Mouse (Mus musculus) c-Kit-positive CD71-positive TER-119-positive erythroid progenitor cells, embryonic 14.5 days (primary cell): ENCODE results near the gene Ptpa.
A peak's percentile ranks its signal among the peaks of the same experiment; 100 is the strongest.
"Not testable (repeated sequence)": the region's sequence is repeated elsewhere in the genome, so short reads cannot be mapped to it uniquely, and the experiment has no call there.

Source experiments
- DNase-seq: peaks from one replicate; pipeline ENCODE4 v3.0.0-alpha.2; 2013; ENCODE audit warnings: low spot score

Ptpa gene

GRCm38 (mm10) chr2:30402351-30402826 is 13.4 kb upstream of the Ptpa start:
- DNase-seq = no peak

- DNase-seq = no peak
These were observed 13.0 kb upstream of the Ptpa start for GRCm38 (mm10) chr2:30402843-30403242.

- no peak for DNase-seq
These were observed 12.0 kb upstream of the Ptpa start for GRCm38 (mm10) chr2:30403870-30404269.

- no peak for DNase-seq
These were observed 8.6 kb upstream of the Ptpa start for GRCm38 (mm10) chr2:30407221-30407620.

GRCm38 (mm10) chr2:30407778-30408177 is 8.1 kb upstream of the Ptpa start:
- DNase-seq = no peak

- no peak for DNase-seq
These were observed 7.3 kb upstream of the Ptpa start for GRCm38 (mm10) chr2:30408452-30409100.

GRCm38 (mm10) chr2:30409454-30410176 is 6.2 kb upstream of the Ptpa start:
- no peak for DNase-seq

- no peak for DNase-seq
These were observed 2.5 kb upstream of the Ptpa start for GRCm38 (mm10) chr2:30413038-30413973.

GRCm38 (mm10) chr2:30414101-30414500 is 1.7 kb upstream of the Ptpa start:
- DNase-seq = no peak

- DNase-seq = no peak
These were observed 1.2 kb upstream of the Ptpa start for GRCm38 (mm10) chr2:30414681-30415080.

- peak; percentile 85 for DNase-seq
These were observed 493 bp upstream of the Ptpa start, which contains the start of gene Crat for GRCm38 (mm10) chr2:30415157-30415935. Gene Crat, minus strand, starts transcription at chr2:30415813.

GRCm38 (mm10) chr2:30416649-30416965 is 768 bp downstream of the Ptpa start:
- DNase-seq = peak; percentile 43

GRCm38 (mm10) chr2:30417154-30417553 is 1.3 kb downstream of the Ptpa start:
- not testable (repeated sequence) for DNase-seq

- peak; percentile 72 for DNase-seq
These were observed 1.8 kb downstream of the Ptpa start for GRCm38 (mm10) chr2:30417595-30418165.

GRCm38 (mm10) chr2:30418259-30418658 is 2.4 kb downstream of the Ptpa start:
- no peak for DNase-seq

- DNase-seq = no peak
These were observed 3.3 kb downstream of the Ptpa start for GRCm38 (mm10) chr2:30419112-30419511.

- no peak for DNase-seq
These were observed 5.6 kb downstream of the Ptpa start for GRCm38 (mm10) chr2:30421432-30421831.

- no peak for DNase-seq
These were observed 13.3 kb downstream of the Ptpa start for GRCm38 (mm10) chr2:30429156-30429555.

- peak; percentile 79 for DNase-seq
These were observed 19.7 kb downstream of the Ptpa start for GRCm38 (mm10) chr2:30435326-30436155.

- DNase-seq = no peak
These were observed 20.3 kb downstream of the Ptpa start for GRCm38 (mm10) chr2:30436156-30436545.
